Mouse (Mus musculus): Measurements from ENCODE around the gene Cdc20b.
"Not testable (repeated sequence)": the region's sequence is repeated elsewhere in the genome, so short reads cannot be mapped to it uniquely, and the experiment has no call there.

Cdc20b gene

DNA sequence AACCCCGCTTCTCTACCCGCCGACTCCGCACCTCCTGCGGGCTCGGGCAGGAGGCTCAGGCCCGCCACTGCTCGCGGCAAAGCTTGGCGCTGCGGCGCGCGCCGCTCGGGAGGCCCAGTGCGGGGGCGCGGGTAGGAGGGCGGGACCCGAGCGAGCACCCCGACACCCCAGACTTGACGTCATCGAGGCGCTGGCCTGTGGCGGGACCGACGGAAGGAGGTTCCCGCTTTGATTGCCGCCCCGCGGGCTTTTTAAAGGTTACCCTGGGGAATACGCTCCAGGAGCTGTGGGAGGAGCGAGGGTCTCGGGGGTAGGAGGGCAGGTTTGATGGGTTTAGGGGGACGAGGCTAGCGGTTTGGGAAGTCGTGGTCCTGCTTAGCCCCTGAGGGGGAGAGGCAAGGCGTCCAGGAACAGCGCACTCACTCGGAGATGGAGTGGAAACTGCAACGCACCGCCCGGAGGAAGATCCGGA lies at the start of gene Cdc20b:
Gene Cdc20b (plus strand): TSS at position 162 of the 472 bp plus-strand sequence.
- DNase-seq (ENCODE audit: low spot score in 2 of 2), result no peak

DNA sequence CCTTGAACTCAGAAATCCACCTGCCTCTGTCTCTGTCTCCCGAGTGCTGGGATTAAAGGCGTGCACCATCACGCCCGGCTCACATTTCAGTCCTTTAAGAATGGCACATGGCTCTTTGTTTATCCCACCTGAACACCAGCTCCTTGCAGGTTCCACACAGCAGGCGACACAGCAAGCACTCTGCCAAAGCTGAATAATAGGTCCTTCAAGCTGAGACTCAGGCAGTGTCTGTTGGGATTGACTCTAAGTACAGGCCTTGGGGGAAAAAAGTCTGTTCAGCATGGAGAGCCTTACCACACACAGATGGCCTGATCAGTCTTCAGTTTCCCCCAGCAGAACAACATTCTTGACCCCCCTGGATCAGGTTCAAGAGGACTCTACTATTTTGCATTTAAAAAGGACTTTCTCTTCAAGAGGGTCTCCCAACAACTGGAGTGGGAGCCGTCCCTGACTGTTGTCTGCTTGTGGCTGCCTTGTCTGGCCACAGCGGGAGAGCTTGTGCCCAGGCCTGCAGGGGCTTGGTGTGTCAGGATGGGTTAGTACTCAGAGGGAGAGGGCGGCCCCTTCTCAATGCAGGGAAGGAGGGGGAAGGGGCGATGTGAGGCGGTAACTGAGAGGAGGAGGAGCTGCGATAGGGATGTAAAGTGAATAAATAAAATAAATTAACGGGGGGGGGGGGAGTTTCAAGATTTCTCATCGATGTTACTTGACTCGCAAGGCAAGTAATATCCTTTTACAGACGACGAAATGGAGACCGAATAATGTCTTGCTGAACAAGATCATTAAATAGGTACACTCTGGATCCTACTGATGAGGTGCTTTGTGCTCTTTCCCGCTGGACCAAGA lies 49.1 kb upstream of the Cdc20b start:
- no peak for DNase-seq (ENCODE audit: low spot score in 2 of 2)

DNA sequence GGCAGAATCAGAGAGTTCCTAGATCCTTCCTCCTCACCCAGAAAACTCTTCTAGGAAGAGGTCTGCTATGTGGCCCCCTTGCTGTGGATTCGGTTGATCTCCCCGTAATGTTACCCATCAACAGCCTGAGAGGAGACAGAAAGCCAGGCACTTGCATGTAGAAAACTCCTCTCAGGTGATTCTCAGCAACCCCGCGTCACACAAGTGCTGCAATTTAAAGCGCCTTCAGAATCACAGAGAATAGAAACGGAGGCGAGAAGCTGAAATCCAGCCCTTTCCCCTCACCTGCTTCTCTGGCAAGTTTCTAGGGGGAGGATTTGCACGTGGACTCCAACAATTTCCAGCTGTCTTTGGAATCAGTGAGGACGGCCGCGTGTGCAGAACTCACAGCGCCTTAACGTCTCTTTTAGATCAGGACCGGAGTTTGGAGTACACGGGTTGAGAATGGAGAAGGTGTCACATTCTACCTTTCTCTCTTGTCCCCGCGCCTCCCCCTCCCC lies 48.4 kb upstream of the Cdc20b start:
- no peak for DNase-seq (ENCODE audit: low spot score in 2 of 2)

DNA sequence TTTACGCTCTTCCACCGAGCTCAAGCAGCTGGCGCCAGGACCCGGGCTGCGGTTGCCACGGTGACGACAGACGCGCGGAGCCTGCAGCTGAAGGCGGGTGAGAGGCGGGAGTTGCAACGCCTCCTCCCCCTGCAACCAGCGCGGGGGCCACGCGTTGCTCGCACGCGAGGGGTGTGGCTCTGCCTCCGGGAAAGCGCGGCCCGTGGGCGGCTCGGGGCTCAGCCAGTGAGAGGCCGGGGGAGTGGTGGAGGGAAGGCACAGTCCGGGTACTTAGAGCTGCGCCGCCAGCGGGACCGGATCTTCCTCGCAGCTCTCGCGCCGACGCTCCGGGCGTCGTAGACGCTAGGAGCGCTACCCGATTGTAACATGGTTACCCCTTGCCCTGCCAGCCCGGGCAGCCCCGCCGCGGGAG lies 47.4 kb upstream of the Cdc20b start, which contains the start of gene Ccno:
Gene Ccno (plus strand): TSS at position 271 of the 412 bp plus-strand sequence.
- peak; percentile 92 to 94 for DNase-seq (ENCODE audit: low spot score in 2 of 2)

DNA sequence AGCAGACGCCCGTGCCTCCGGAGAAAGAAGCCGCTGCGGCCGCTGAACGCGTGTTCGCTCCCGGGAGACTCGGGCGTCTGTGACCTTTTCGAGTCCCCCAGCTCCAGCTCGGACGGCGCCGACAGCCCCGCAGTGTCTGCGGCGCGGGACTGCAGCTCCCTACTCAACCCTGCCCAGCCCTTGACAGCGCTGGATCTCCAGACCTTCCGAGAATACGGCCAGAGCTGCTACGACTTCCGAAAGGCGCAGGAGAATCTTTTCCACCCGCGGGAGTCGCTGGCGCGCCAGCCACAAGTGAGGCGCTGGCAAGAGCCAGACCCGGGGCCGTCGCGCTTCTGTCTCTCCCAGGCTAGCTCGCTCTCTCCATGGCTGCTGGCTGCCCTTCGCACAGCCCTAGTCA lies 46.9 kb upstream of the Cdc20b start:
- peak in 1 of 2 experiments; percentile 14 for DNase-seq (ENCODE audit: low spot score in 2 of 2)

DNA sequence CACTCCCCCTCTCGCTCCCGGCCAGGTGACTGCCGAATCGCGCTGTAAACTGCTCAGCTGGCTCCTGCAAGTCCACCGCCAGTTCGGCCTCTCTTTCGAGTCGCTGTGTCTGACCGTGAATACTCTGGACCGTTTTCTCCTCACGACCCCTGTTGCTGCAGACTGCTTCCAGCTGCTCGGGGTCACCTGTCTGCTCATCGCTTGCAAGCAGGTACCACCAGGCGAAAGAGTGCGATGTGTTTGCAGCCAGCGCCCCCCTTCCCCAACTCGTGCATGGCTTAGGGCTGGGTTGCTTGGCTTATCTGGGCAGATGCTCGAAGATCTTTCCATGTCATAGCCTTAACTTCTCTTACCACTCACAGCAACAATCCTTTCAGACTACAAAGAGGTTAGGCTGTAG lies 46.0 kb upstream of the Cdc20b start:
- no peak for DNase-seq (ENCODE audit: low spot score in 2 of 2)

DNA sequence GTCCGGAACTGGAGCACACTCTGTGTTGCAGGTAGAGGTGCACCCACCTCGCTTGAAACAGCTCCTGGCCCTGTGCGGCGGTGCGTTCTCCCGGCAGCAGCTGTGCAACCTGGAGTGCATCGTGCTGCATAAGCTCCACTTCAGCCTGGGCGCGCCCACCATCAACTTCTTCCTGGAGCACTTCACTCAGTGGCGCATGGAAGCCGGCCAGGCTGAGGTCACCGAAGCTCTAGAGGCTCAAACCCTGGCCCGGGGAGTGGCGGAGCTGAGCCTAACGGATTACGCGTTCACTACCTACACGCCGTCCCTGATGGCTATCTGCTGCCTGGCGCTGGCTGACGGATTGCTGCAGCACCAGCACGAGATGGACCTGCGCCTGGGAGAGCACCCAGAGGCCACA lies 45.4 kb upstream of the Cdc20b start:
- DNase-seq (ENCODE audit: low spot score in 2 of 2), result no peak

DNA sequence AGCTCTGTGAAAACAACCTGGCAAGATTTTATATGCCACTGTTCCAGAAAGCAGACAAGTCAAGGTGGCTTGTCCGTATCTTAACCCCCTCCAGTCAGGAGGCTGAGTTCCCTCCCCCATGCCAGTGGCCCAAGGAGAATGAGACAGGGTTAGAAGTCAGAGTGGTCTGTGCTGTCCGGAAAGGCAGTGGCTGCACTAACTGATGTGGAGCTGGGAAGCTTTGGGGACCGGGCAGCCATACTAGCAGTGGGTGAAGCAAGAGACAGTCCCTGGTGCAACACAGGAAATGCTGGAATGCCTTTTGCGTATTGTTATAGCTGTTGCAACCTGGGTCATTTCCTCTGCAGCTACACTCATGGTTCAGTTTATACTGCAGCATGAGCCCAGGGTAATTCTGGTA lies 44.6 kb upstream of the Cdc20b start:
- DNase-seq (ENCODE audit: low spot score in 2 of 2), result no peak

DNA sequence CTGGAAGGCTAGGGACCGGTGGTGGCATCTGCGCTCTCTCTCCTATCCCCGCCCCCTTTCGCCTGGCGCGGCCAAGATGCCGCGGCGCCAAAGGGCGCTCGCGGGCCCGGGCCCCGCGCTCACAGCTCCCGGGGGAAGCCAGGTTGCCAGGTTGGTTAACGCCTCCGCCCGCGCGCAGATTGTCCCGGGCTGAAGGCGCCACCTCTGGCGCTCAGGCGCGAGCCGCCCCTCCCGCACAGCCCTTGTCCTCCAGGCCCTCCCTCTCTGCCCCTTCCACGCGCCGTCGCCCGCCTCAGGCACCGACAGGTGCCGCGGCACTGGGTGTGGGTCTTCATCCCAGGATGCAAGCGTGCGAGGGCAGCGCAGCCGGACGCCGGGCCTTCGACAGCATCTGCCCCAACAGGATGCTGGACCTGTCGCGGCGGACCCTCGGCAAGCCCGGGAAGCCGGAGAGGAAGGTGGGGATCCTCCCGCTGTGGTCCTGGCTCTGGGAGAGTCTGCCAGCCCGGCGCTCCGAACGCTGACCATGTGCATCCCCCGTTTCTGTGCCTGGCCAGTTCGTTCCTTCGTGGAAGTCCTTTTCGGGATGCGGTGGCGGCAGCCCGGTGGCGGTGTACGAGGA lies 41.3 kb upstream of the Cdc20b start, which contains the start of gene Mcidas:
Gene Mcidas (plus strand): TSS at position 315 of the 622 bp plus-strand sequence.
- no peak for DNase-seq (ENCODE audit: low spot score in 2 of 2)

DNA sequence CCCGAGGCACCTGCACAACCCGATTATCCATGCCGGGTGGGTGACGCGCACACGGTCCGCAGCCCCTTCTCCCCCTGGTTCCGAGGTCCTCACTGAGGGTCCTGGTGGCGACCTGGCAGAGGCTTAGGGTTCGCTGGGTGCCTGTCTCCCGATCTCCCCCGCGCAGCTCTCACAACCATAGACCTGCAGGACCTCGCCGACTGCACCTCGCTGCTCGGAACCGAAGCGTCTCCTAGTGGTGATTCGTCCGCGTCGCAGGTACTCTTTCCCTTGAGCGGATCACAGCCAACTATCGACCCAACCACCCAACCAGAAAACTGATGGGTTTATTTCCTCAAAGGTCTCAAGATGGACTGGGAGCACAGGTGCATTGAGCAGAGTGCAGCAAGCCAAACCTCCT lies 40.7 kb upstream of the Cdc20b start:
- DNase-seq (ENCODE audit: low spot score in 2 of 2), result peak in 1 of 2 experiments; percentile 13

DNA sequence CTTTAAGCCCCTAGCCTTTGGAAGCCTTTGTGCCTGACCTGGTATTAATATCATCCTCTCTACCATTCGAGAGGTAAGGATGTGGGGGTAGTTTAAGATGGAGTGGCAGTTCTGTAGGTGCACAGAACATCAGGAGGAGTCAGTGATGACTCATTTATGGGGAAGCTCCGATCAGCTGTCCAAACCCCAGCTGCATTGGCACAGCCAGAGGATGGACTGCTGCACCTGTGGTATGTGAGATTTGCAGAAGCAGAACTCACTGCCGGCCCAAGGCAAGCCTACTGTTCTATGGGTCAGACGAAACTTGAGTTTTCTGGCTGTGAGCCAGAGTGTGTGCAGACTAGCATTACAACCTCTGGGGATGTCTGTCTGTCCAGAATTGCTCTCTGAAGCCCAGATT lies 38.5 kb upstream of the Cdc20b start:
- DNase-seq (ENCODE audit: low spot score in 2 of 2), result no peak

DNA sequence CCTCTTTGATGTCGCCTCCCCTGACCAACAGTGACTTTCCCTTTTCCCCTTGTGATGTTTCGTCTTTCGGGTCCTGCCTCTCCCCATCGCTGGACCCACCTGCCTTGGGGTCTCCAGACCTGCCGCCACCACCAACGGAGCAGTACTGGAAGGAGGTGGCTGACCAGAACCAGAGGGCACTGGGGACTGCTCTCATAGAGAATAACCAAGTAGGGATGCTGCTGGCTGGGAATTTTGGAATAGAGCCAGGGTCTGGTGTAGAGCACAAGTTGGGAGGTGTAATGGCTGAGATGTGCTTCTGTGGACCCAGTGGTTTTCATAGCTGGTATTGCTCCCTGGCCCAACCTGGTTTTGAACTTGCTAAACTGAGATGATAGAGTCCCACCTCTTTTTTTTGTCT lies 37.5 kb upstream of the Cdc20b start:
- no peak for DNase-seq (ENCODE audit: low spot score in 2 of 2)

DNA sequence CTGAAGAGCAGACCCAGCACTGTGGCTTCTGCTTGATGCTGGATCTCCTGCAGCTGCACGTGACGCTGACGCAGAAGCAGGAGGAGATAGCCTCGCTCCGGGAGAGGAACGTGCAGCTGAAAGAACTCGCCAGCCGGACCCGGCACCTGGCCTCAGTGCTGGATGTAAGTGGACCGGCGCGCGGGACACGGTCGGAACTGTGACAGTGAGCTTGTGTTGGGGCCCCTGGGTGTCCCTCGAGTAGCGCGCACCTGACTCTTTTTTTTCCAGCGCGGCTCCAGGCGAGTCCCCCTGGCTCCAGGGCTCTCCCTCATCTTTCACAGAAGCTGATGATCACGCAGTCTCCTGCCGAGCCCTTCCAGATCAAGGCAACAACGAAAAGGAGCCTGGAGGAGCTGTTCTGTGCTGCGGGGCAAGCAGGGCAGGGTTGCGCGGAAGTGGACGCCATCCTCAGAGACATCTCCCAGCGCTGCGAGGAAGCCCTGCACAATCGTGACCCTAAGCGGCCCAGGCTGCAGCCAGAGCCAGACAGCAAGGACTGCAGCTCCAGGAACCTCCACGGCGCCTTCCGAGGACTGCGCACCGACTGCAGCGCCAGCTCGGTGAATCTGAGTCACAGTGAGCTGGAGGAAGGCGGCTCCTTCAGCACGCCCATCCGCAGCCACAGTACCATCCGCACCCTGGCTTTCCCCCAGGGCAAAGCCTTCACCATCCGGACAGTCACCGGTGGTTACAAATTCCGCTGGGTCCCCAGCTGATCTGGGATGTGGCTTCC lies 36.3 kb upstream of the Cdc20b start:
- DNase-seq (ENCODE audit: low spot score in 2 of 2), result peak; percentile 34 to 60

DNA sequence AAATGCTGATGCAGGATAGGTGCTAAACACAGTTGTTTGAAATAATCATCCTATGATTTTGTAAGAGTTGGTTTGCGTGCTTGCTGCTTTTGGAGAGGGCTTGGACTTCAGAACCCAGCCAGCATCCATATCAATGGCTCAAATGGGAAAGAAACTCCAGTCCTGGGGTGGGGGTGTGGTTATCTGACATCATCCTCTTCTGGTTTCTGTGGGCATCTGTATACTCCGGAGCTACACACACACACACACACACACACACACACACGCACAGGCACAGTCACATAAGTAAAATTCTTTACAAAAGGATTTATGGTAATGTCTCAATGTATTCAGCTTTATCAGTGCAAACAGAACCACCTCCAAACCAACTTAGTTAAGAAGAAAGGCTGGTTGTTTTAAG lies 34.8 kb upstream of the Cdc20b start:
- DNase-seq (ENCODE audit: low spot score in 2 of 2), result no peak

DNA sequence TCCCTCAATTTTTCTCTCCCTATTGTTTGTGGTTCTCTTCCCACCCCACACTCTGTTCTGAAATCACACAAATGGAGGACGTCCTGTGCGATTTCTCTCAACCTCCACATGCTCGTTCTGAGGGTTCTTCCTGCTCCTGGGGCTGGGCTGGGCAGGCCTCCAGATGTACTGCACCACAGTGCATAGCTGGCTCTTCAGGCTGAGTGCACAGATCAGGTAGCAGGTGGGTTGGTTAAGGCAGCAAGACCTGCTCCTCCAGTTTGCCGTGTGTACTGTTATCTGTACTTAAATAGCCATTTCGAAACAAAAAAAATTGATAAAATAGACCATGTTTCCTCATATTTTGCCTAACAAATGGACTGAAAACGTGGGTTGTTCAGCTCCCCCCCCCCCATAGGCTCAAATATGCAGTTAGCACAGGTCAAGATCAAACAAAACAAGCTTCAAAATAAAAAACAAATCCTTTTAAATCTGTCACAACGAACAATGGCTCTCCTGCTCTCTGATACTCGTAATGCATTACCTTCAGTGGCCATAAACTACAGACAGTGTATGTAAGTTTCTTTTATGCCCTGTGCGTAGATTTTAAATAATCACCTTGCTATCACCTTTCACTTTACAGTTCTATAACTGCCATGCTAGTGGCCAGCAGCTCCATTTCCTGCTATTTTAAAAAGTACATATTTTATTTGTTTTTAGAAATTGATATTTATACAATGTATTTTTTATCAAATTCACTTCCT lies 34.2 kb upstream of the Cdc20b start:
- DNase-seq (ENCODE audit: low spot score in 2 of 2), result no peak

DNA sequence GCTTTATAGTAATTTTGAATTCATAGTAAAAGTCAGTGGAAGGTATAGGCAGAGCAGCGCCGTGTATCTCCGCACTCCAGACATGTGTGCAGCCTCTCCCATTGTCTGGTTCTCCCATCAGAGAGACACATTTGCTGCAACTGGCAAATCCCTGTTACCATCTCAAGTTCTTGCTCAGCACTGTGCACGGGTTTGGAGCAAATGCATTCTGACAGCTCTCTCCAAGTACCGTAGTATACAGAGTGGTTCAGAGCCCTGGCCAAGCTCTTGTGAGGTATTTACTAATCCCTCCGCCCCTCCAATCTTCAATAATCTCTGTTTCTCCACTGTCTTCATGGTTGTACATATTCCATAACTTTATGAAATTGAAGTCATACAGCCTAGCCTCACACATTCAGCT lies 22.2 kb upstream of the Cdc20b start:
- DNase-seq (ENCODE audit: low spot score in 2 of 2), result no peak

DNA sequence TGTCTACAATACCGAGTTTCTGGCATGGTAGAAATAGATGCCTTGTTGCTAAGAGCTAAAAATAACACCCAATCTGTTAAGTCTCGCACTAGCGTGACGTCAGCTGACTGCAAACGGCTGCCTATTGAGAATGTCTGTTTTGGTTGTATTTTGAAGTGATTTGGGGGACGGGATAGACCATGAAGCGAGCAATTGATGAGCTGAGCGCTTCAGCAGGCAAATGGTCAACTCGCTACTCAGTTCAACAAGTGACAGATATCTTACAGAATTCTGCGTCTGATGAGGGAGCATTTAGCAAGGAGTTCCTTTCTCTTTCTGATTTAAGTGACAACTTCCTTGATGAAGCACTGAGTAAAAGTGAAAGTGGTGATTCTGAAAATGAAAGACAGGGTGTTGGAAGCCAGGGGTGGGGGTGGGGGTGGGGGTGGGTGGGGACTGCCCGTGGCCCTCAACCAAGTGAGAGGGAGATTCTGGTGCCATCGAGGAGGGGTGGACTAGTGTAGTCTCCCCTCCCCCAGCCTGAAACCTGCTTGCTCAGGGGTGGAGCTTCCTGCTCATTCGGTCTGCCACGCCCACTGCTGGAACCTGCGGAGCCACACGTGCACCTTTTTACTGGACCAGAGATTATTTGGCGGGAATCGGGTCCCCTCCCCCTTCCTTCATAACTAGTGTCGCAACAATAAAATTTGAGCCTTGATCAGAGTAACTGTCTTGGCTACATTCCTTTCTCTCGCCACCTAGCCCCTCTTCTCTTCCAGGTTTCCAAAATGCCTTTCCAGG lies 21.5 kb upstream of the Cdc20b start:
- not testable (repeated sequence) for DNase-seq (ENCODE audit: low spot score in 2 of 2)

DNA sequence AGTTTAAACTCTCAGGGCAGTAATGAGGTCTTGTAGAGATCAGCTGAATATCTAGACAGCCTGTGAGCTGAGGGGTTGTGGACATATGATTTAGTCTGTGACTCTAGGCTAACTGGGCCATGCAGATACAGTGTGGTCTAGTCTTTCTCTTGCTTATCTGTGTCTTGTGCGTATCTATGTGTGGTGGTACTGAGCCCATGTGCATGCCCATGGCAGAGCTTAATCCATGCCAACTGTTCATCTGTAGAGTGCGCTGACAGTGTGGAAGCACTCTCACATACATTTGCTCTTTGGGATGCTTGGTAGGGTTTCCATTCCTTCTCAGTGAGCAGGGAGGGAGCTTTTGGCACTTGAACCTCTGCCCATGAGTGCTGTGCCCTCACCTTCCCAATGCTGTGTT lies 13.4 kb upstream of the Cdc20b start:
- no peak for DNase-seq (ENCODE audit: low spot score in 2 of 2)

DNA sequence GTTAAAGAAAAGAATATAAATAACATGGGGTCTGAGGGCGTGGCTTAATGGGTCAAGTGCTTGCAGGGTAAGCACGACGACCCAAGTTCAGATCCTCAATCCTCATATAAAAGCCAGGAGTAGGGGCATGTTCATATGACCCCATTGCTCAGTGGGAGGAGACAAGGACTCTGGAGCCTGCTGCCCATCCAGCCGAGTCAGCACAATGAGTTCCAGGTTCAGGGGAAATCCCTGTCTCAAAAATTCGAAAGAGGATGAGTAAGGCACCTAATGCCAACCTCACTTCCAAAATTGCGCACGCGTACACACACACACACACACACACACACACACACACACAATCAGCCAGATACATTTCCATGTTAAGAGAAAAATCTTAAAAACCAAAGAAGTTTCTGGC lies 12.4 kb upstream of the Cdc20b start:
- no peak for DNase-seq (ENCODE audit: low spot score in 2 of 2)

Data from right cerebral cortex, postnatal 36 days (tissue).